Mouse (Mus musculus): ENCODE data around the gene Akt1.
A peak's percentile ranks its signal among the peaks of the same experiment; 100 is the strongest.

Gene Akt1

GRCm38 (mm10) chr12:112674132-112675011, at the start of gene Akt1:
Gene Akt1, minus strand, starts transcription at chr12:112674884.
- peak; percentile 42 for DNase-seq (ENCODE audit: low read depth, low spot score)

GRCm38 (mm10) chr12:112724077-112724805, 49.6 kb upstream of the Akt1 start:
- DNase-seq (ENCODE audit: low read depth, low spot score), result peak; percentile 80

- DNase-seq (ENCODE audit: low read depth, low spot score), result no peak
Measured at GRCm38 (mm10) chr12:112723445-112723844, 48.8 kb upstream of the Akt1 start.

GRCm38 (mm10) chr12:112723028-112723330, 48.3 kb upstream of the Akt1 start:
- DNase-seq (ENCODE audit: low read depth, low spot score), result no peak

GRCm38 (mm10) chr12:112722240-112723027, 47.8 kb upstream of the Akt1 start:
- no peak for DNase-seq (ENCODE audit: low read depth, low spot score)

GRCm38 (mm10) chr12:112721424-112722239, 46.9 kb upstream of the Akt1 start:
- peak; percentile 84 for DNase-seq (ENCODE audit: low read depth, low spot score)

- peak; percentile 27 for DNase-seq (ENCODE audit: low read depth, low spot score)
Measured at GRCm38 (mm10) chr12:112720890-112721423, 46.3 kb upstream of the Akt1 start.

- DNase-seq (ENCODE audit: low read depth, low spot score), result no peak
Measured at GRCm38 (mm10) chr12:112720216-112720615, 45.5 kb upstream of the Akt1 start, which contains the start of gene Cep170b. Gene Cep170b, plus strand, starts transcription at chr12:112720455.

GRCm38 (mm10) chr12:112718995-112719394, 44.3 kb upstream of the Akt1 start:
- no peak for DNase-seq (ENCODE audit: low read depth, low spot score)

- DNase-seq (ENCODE audit: low read depth, low spot score), result peak; percentile 76
Measured at GRCm38 (mm10) chr12:112717140-112717539, 42.5 kb upstream of the Akt1 start.

GRCm38 (mm10) chr12:112713984-112714383, 39.3 kb upstream of the Akt1 start:
- no peak for DNase-seq (ENCODE audit: low read depth, low spot score)

- no peak for DNase-seq (ENCODE audit: low read depth, low spot score)
Measured at GRCm38 (mm10) chr12:112707573-112707869, 32.8 kb upstream of the Akt1 start.

GRCm38 (mm10) chr12:112706704-112707572, 32.3 kb upstream of the Akt1 start:
- peak; percentile 82 for DNase-seq (ENCODE audit: low read depth, low spot score)

GRCm38 (mm10) chr12:112702374-112703320, 28.0 kb upstream of the Akt1 start:
- no peak for DNase-seq (ENCODE audit: low read depth, low spot score)

GRCm38 (mm10) chr12:112700522-112700921, 25.8 kb upstream of the Akt1 start:
- DNase-seq (ENCODE audit: low read depth, low spot score), result no peak

GRCm38 (mm10) chr12:112696806-112697425, 22.2 kb upstream of the Akt1 start:
- no peak for DNase-seq (ENCODE audit: low read depth, low spot score)

- DNase-seq (ENCODE audit: low read depth, low spot score), result no peak
Measured at GRCm38 (mm10) chr12:112694127-112694475, 19.4 kb upstream of the Akt1 start.

Data from ES-CJ7 (cell line).